Mouse (Mus musculus) testis, postnatal 14 days (tissue): ENCODE results near the gene Arxes2.
"Not testable (repeated sequence)": the region's sequence is repeated elsewhere in the genome, so short reads cannot be mapped to it uniquely, and the experiment has no call there.

Experiments
- DNase-seq: peaks from one replicate; pipeline ENCODE4 v3.0.0; 2021; ENCODE audit warnings: low spot score

Gene Arxes2

GRCm38 (mm10) chrX:135993664-135994119 lies at the start of gene Arxes2:
Gene Arxes2, plus strand, starts transcription at chrX:135993824.
- not testable (repeated sequence) for DNase-seq

GRCm38 (mm10) chrX:135948699-135949437 lies 44.8 kb upstream of the Arxes2 start:
- DNase-seq, result no peak

GRCm38 (mm10) chrX:135956988-135957690 lies 36.5 kb upstream of the Arxes2 start:
- no peak for DNase-seq

GRCm38 (mm10) chrX:135957691-135958081 lies 35.9 kb upstream of the Arxes2 start:
- no peak for DNase-seq

- no peak for DNase-seq
Observed at GRCm38 (mm10) chrX:135958589-135959225, 34.9 kb upstream of the Arxes2 start.

GRCm38 (mm10) chrX:135959536-135959935 lies 34.1 kb upstream of the Arxes2 start:
- no peak for DNase-seq

- no peak for DNase-seq
Observed at GRCm38 (mm10) chrX:135962342-135962741, 31.3 kb upstream of the Arxes2 start.

- DNase-seq, result no peak
Observed at GRCm38 (mm10) chrX:135963130-135963529, 30.5 kb upstream of the Arxes2 start.

- DNase-seq, result no peak
Observed at GRCm38 (mm10) chrX:135963629-135964028, 30.0 kb upstream of the Arxes2 start.

GRCm38 (mm10) chrX:135973597-135974423 lies 19.8 kb upstream of the Arxes2 start:
- DNase-seq, result no peak

GRCm38 (mm10) chrX:135974424-135975225 lies 19.0 kb upstream of the Arxes2 start:
- DNase-seq, result peak; percentile 23

- DNase-seq, result peak; percentile 42
Observed at GRCm38 (mm10) chrX:135975226-135975552, 18.4 kb upstream of the Arxes2 start.

GRCm38 (mm10) chrX:135984539-135985260 lies 8.9 kb upstream of the Arxes2 start:
- DNase-seq, result no peak

- DNase-seq, result no peak
Observed at GRCm38 (mm10) chrX:135986267-135986666, 7.4 kb upstream of the Arxes2 start.

GRCm38 (mm10) chrX:135990661-135991060 lies 3.0 kb upstream of the Arxes2 start:
- peak; percentile 56 for DNase-seq

GRCm38 (mm10) chrX:135993192-135993594 lies 431 bp upstream of the Arxes2 start:
- not testable (repeated sequence) for DNase-seq

- no peak for DNase-seq
Observed at GRCm38 (mm10) chrX:136007199-136007843, 13.7 kb downstream of the Arxes2 start.

- no peak for DNase-seq
Observed at GRCm38 (mm10) chrX:136014392-136014791, 20.8 kb downstream of the Arxes2 start.

GRCm38 (mm10) chrX:136030331-136030730 lies 36.7 kb downstream of the Arxes2 start:
- DNase-seq, result no peak
